Mouse (Mus musculus): ENCODE measurements at regions not wholly inside any gene's neighbourhood (a gene's known extent, or its start where the extent isn't known, plus 50 kb on each side); places are given as distances from the start of the nearest gene placed in this dataset.

- no peak overlapping the region for H3K4me2 ChIP-seq (replicated peaks)
- no peak overlapping the region for H3K4me3 ChIP-seq (replicated peaks)
- no peak overlapping the region for H3K27ac ChIP-seq (replicated peaks)
- H3K36me3 ChIP-seq: no peaks in the 10 kb centered on the region
- no peak for ATAC-seq (ENCODE audit: insufficient number of reproducible peaks, low FRiP score, low TSS enrichment, low read depth)
- H3K9me3 ChIP-seq (replicated peaks): no peaks in the 10 kb centered on the region
- peaks cover 5% of the 10 kb centered on the region; the same call in 1 of the 2 replicates for H3K4me1 ChIP-seq
- H3K27me3 ChIP-seq: no peaks in the 10 kb centered on the region
- H3K9ac ChIP-seq: no peak overlapping the region
Observed at GRCm38 (mm10) chr14:11503156-11503555, 50.2 kb upstream of the Ptprg start.

Measured in embryonic facial prominence, embryonic 15.5 days (tissue).